In the genomic region with DNA sequence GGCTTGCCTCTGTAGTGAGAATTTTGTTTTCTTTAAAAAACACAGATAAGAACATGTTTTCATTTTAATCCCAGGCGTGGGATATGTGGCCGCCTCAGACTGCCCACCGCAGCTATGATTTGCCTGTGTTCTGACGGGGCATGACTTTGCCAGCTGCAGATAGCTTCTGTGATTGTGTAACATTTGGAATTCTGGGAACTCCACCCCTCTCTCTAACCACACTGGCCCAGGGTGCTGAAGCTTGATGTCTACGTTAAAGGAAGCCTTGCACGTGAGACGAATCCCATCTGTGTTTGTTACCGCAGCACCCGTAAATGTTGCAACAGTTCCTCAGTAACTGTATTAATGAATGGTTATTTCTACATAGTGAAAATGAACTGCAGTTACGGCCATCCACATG, we compare ENCODE assay signal across 15 mouse cellular contexts. TPM values are rescaled to one million over a fixed set of nuclear protein-coding genes. Genes with fewer than 3 reads are reported as not detected.
DNase-seq lines count a peak whose midpoint lies in the region; ATAC-seq lines count a peak whose summit lies in the region.
"Had no signal": no experiment of that assay in that cellular context is flagged by ENCODE, and none has a peak within 500 bp of the region (broad histone marks: within the 10 kb centered on the region; RNA-seq: fewer than 3 reads in every experiment).

No protein-coding gene starts in this region.

- H3K36me3 ChIP-seq in liver, embryonic 11.5 days (ENCODE audit: control insufficient read depth, insufficient read depth, low read length): no peaks in the 10 kb centered on the region
- no peaks in the 10 kb centered on the region for H3K36me3 ChIP-seq in forebrain, embryonic 15.5 days
- H3K36me3 ChIP-seq: embryonic facial prominence, embryonic 12.5 days; limb, embryonic 15.5 days had no signal

- ATAC-seq in liver, embryonic 11.5 days (replicated peaks; ENCODE audit: low FRiP score): no peak
- peak; percentile 64 for ATAC-seq in megakaryocyte, adult 5-6 weeks (ENCODE audit: poor library complexity, severe bottlenecking)
- ATAC-seq in forebrain, embryonic 15.5 days (replicated peaks): no peak
- ATAC-seq: forebrain, embryonic 13.5 days had no signal

- WGBS in liver, embryonic 11.5 days: 57% methylated on average over 10 of the region's 10 CpGs
- 81% methylated on average over 10 of the region's 10 CpGs for WGBS in forebrain, embryonic 15.5 days

- no peak overlapping the region for H3K4me2 ChIP-seq in liver, embryonic 11.5 days
- no peak overlapping the region for H3K4me2 ChIP-seq in forebrain, embryonic 15.5 days (replicated peaks)
- H3K4me2 ChIP-seq: embryonic facial prominence, embryonic 12.5 days; forebrain, embryonic 13.5 days; limb, embryonic 15.5 days had no signal

- DNase-seq in liver: peak; percentile 13
- no peak for DNase-seq in liver, embryonic 11.5 days (ENCODE audit: low spot score)
- DNase-seq in 416B (ENCODE audit: low read depth): peak; percentile 82
- DNase-seq in adipocyte (ENCODE audit: low spot score): peak; percentile 36
- no peak for DNase-seq in frontal cortex, postnatal 14 days (ENCODE audit: low spot score in 2 of 2)
- DNase-seq: adrenal gland, postnatal 10 days; cerebellum, postnatal 10 days; gastrocnemius, postnatal 10 days; kidney, adult 9 months had no signal

- no peak overlapping the region for H3K4me3 ChIP-seq in liver, embryonic 11.5 days (ENCODE audit: low read depth, low read length)
- no peak overlapping the region for H3K4me3 ChIP-seq in forebrain, embryonic 15.5 days
- H3K4me3 ChIP-seq: embryonic facial prominence, embryonic 12.5 days; forebrain, embryonic 13.5 days; layer of hippocampus, adult 2 months; limb, embryonic 15.5 days had no signal

- no peaks in the 10 kb centered on the region for H3K27me3 ChIP-seq in liver, embryonic 11.5 days (replicated peaks; ENCODE audit: control insufficient read depth, insufficient read depth, low read length)
- no peaks in the 10 kb centered on the region for H3K27me3 ChIP-seq in forebrain, embryonic 15.5 days
- H3K27me3 ChIP-seq: embryonic facial prominence, embryonic 12.5 days; forebrain, embryonic 13.5 days; limb, embryonic 15.5 days had no signal

- no peaks in the 10 kb centered on the region for H3K9me3 ChIP-seq in liver, embryonic 11.5 days (ENCODE audit: control insufficient read depth, low read length)
- H3K9me3 ChIP-seq in forebrain, embryonic 15.5 days: no peaks in the 10 kb centered on the region
- H3K9me3 ChIP-seq: embryonic facial prominence, embryonic 12.5 days; forebrain, embryonic 13.5 days; limb, embryonic 15.5 days had no signal

- no peak overlapping the region for H3K9ac ChIP-seq in liver, embryonic 11.5 days (ENCODE audit: low read depth, low read length)
- no peak overlapping the region for H3K9ac ChIP-seq in forebrain, embryonic 15.5 days (replicated peaks)
- H3K9ac ChIP-seq: embryonic facial prominence, embryonic 12.5 days; forebrain, embryonic 13.5 days; limb, embryonic 15.5 days had no signal

- no peak overlapping the region for H3K27ac ChIP-seq in liver, embryonic 11.5 days (ENCODE audit: low read depth, low read length)
- H3K27ac ChIP-seq in forebrain, embryonic 15.5 days (replicated peaks): no peak overlapping the region
- H3K27ac ChIP-seq: embryonic facial prominence, embryonic 12.5 days; forebrain, embryonic 13.5 days; layer of hippocampus, adult 2 months; limb, embryonic 15.5 days had no signal

- peaks cover 23% of the 10 kb centered on the region for H3K4me1 ChIP-seq in liver, embryonic 11.5 days (replicated peaks; ENCODE audit: control insufficient read depth, insufficient read depth, low read length)
- no peaks in the 10 kb centered on the region for H3K4me1 ChIP-seq in forebrain, embryonic 15.5 days
- H3K4me1 ChIP-seq: embryonic facial prominence, embryonic 12.5 days; forebrain, embryonic 13.5 days had no signal

RNA-seq across cellular contexts. Expression of gene Ppp2ca, which starts 26.7 kb away (rescaled TPM):
- polyA plus RNA-seq in liver, embryonic 11.5 days (2014; fragmentation: Nextera tagmentation; extraction: Ambion mirVana): 69.4 and 76.3 TPM in 2 replicates
- 68.5 and 70.6 TPM in 2 replicates for total RNA-seq in megakaryocyte, adult 5-6 weeks (2015)
- 72.5 and 75.7 TPM in 2 replicates for total RNA-seq in megakaryocyte, adult 5-6 weeks (2017)
- 116 and 129 TPM in 2 replicates for polyA plus RNA-seq in forebrain, embryonic 15.5 days (2015; fragmentation: Nextera tagmentation; extraction: Ambion mirVana)

Comparison
In these comparisons a context has a peak if more than half of its experiments do, and no peak if none do; other contexts are left out.
1. DNase-seq: peak in liver (single experiment), 416B (single experiment) and adipocyte (single experiment); none in liver, embryonic 11.5 days (single experiment) and frontal cortex, postnatal 14 days (0 of 2).